Mouse (Mus musculus) heart, adult 2 months (tissue): Measurements from ENCODE around the gene Lbx2.

ENCODE experiments used
- CTCF ChIP-seq: fragments of 200-600 bp; IDR thresholded peaks from 2 replicates; pipeline ENCODE4 v1.8.1; 2022; ENCODE audit warnings: antibody characterized with exemption, mild to moderate bottlenecking, moderate library complexity
- EP300 ChIP-seq: fragments of 200-500 bp; IDR thresholded peaks from 2 replicates; pipeline ENCODE4 v1.6.1; 2011; ENCODE audit warnings: low read depth, low read length, control low read depth; ENCODE audit not compliant: insufficient read depth
- POLR2A ChIP-seq: fragments of 200-500 bp; IDR thresholded peaks from 2 replicates; pipeline ENCODE4 v1.6.1; 2011; ENCODE audit warnings: mild to moderate bottlenecking, low read depth, low read length, control low read depth; ENCODE audit not compliant: insufficient read depth

- no peak for TF ChIP-seq EP300
- TF ChIP-seq POLR2A, result no peak
- no peak for TF ChIP-seq CTCF
Measured at GRCm38 (mm10) chr6:83116373-83117164, 30.4 kb downstream of the Lbx2 start.
